Mouse (Mus musculus) kidney, embryonic 15.5 days (tissue): ENCODE measurements around the gene 4930402F06Rik. TPM values are rescaled to one million over a fixed set of nuclear protein-coding genes. Genes with fewer than 3 reads are reported as not detected.

Source experiments
- ATAC-seq: fragments of 200-750 bp; cut with Nextera tagmentation; replicated peaks from 2 replicates; pipeline ENCODE4 v1.8.0; 2017; ENCODE audit warnings: moderate TSS enrichment; ENCODE audit not compliant: low FRiP score
- H3K27ac ChIP-seq: fragments of 300-500 bp; sonication (generic); 2 replicates; pipeline ENCODE4 v1.5.1; 2015; ENCODE audit warnings: mild to moderate bottlenecking, inconsistent platforms
- H3K27me3 ChIP-seq: fragments of 300-500 bp; sonication (generic); 2 replicates; pipeline ENCODE4 v1.6.1; 2015; ENCODE audit warnings: inconsistent platforms
- H3K36me3 ChIP-seq: fragments of 300-500 bp; sonication (generic); 2 replicates; pipeline ENCODE4 v1.6.1; 2015; ENCODE audit warnings: inconsistent platforms
- H3K4me1 ChIP-seq: fragments of 300-500 bp; sonication (generic); 2 replicates; pipeline ENCODE4 v1.6.1; 2015; ENCODE audit warnings: inconsistent platforms
- H3K4me2 ChIP-seq: fragments of 300-500 bp; sonication (generic); 2 replicates; pipeline ENCODE4 v1.6.1; 2015; ENCODE audit warnings: moderate library complexity, mild to moderate bottlenecking, inconsistent platforms
- H3K4me3 ChIP-seq: fragments of 300-500 bp; sonication (generic); replicated peaks from 2 replicates; pipeline ENCODE4 v1.5.1; 2015; ENCODE audit warnings: mild to moderate bottlenecking, inconsistent platforms
- H3K9ac ChIP-seq: fragments of 300-500 bp; sonication (generic); 2 replicates; pipeline ENCODE4 v1.6.1; 2015; ENCODE audit warnings: mild to moderate bottlenecking, inconsistent platforms
- H3K9me3 ChIP-seq: fragments of 300-500 bp; sonication (generic); replicated peaks from 2 replicates; pipeline ENCODE4 v1.6.1; 2016; ENCODE audit warnings: inconsistent platforms
- WGBS: fragments of 180-500 bp; shearing (Covaris S2); methylation state at CpG from one replicate; pipeline ENCODE4 v1.1.7; 2015; ENCODE audit warnings: mixed read lengths; 5-methylcytosine and 5-hydroxymethylcytosine counted together
- polyA plus RNA-seq: library from polyadenylated mRNA; unstranded; fragments of >200 nt; fragmentation: Nextera tagmentation; extraction: Ambion mirVana; gene quantifications from 2 replicates; pipeline ENCODE4 v1.2.1, GENCODE M21; 2015

Gene 4930402F06Rik
- polyA plus RNA-seq, 1 experiment from 2014 or later = not detected

GRCm38 (mm10) chr2:35412810-35413209 lies 15.8 kb upstream of the 4930402F06Rik start:
- Histone ChIP-seq H3K9me3 (no peaks in the 10 kb centered on the region), H3K36me3 (peaks cover 23% of the 10 kb centered on the region; the same call in 1 of the 2 replicates), H3K27ac (no peak overlapping the region), H3K4me2 (no peak overlapping the region), H3K27me3 (no peaks in the 10 kb centered on the region), H3K4me1 (peaks cover 14% of the 10 kb centered on the region; the same call in 1 of the 2 replicates), H3K9ac (no peak overlapping the region), H3K4me3 (no peak overlapping the region)
- ATAC-seq = no peak
- 90% methylated on average over 3 of the region's 3 CpGs for WGBS

DNA sequence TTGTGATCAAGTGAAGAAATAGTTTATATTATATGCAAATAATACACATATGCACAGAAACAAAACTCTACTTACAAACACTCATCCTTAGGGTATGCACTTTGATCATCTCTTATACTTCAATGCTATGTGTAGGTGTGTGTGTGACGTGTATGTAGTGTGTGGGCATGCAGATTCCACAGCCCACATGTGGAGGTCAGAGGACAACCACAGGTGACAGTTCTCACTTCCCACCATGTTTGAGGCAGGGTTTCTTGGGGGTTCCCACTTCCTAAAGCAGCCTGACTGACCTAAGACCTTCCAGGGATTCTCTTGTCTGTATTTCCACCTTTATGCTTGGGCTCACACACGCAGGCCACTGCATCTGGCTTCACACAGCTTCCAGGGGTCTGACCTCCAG lies 15.3 kb upstream of the 4930402F06Rik start:
- Histone ChIP-seq H3K4me3 (no peak overlapping the region), H3K9ac (no peak overlapping the region), H3K27ac (no peak overlapping the region), H3K27me3 (no peaks in the 10 kb centered on the region), H3K9me3 (no peaks in the 10 kb centered on the region), H3K36me3 (peaks cover 29% of the 10 kb centered on the region; the same call in 1 of the 2 replicates), H3K4me2 (no peak overlapping the region), H3K4me1 (peaks cover 14% of the 10 kb centered on the region; the same call in 1 of the 2 replicates)
- WGBS = 78% methylated on average over 2 of the region's 2 CpGs
- no peak for ATAC-seq

- no peak overlapping the region for H3K4me3 ChIP-seq
- H3K27ac ChIP-seq = no peak overlapping the region
- H3K9ac ChIP-seq = no peak overlapping the region
- no peak for ATAC-seq
- H3K9me3 ChIP-seq = no peaks in the 10 kb centered on the region
- peaks cover 34% of the 10 kb centered on the region for H3K36me3 ChIP-seq
- peaks cover 14% of the 10 kb centered on the region; the same call in 1 of the 2 replicates for H3K4me1 ChIP-seq
- no peak overlapping the region for H3K4me2 ChIP-seq
- H3K27me3 ChIP-seq = no peaks in the 10 kb centered on the region
- 62% methylated on average over 10 of the region's 10 CpGs for WGBS
Measured at GRCm38 (mm10) chr2:35411640-35412190, 14.7 kb upstream of the 4930402F06Rik start.

DNA sequence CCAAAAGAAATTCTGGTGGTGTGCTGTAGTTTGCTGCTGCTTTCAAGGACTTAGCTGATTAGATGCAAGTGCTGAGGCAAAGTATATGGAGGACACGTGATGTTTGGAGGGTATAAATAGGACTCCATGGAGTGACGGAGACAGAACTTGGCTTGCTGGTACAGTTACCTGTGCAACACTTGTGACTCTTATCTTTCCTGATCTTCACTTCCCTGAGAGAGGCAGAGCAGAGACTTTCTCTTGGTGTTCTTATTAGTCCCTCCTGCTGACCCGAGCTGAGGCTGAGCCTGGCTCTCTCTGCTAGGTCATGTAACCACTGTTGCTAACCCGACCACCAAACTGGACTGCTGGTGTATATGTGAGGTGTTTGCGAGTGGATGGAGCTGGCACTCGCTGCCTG lies 12.5 kb upstream of the 4930402F06Rik start:
- H3K9me3 ChIP-seq = no peaks in the 10 kb centered on the region
- H3K4me2 ChIP-seq = no peak overlapping the region
- ATAC-seq = no peak
- peaks cover 45% of the 10 kb centered on the region for H3K36me3 ChIP-seq
- no peaks in the 10 kb centered on the region for H3K27me3 ChIP-seq
- H3K9ac ChIP-seq = no peak overlapping the region
- peaks cover 14% of the 10 kb centered on the region; the same call in 1 of the 2 replicates for H3K4me1 ChIP-seq
- H3K27ac ChIP-seq = no peak overlapping the region
- no peak overlapping the region for H3K4me3 ChIP-seq
- WGBS = 90% methylated on average over 6 of the region's 6 CpGs

DNA sequence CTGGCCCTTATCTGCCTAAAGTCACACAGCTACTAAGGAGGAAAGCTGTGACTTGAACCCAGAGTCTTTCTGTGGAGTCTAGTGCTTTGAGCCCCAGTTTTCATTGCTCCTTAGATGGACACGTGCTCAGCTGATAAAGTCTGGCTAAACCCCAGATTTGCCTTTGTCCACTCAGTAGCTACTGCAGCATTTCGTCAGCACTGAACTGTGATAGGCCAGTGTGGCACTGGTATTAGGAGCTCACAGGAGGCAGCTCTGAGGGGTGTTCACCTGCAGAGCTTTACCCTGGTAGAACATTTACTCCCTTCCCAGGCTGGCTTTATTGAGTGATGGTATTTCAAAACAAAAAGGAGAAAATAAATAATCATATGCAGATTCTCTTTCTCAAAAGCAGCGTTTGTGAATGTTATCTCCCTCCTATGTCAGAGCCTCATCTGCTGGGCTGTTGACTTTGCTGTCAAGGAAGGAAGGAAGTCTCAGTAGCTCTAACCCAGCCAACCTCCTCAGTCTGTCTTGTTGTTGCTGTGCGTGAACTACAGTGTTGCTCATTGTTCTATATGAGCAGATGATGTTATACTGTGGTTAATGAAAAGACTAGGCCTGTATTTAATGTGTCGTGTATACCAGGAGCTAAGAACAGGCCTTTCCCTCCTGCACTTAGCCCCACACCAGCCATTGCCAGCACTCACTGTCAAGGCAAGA lies 11.6 kb upstream of the 4930402F06Rik start:
- Histone ChIP-seq H3K9me3 (no peaks in the 10 kb centered on the region), H3K9ac (no peak overlapping the region), H3K4me1 (peaks cover 10% of the 10 kb centered on the region; the same call in 1 of the 2 replicates), H3K4me3 (no peak overlapping the region), H3K36me3 (peaks cover 45% of the 10 kb centered on the region), H3K4me2 (no peak overlapping the region), H3K27ac (no peak overlapping the region), H3K27me3 (no peaks in the 10 kb centered on the region)
- 81% methylated on average over 5 of the region's 5 CpGs for WGBS
- no peak for ATAC-seq

DNA sequence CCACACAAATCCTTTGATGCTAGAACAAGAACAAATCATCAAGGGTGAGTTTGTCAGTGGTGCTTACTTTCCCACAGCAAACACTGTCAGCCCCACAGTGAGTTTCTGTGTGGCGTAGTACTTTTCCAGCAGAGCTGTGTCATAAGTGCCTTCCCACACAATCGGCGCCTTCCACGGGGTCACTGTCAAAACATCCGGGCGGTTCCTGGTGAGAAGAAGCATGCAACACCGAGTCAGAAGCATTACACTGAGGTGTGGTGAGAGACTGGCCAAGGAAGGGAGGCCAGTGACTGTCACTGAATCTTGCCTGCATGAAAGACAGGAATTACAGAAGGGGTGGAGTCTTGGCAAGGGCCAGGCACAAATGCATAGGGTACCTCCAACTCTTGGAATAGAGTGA lies 10.9 kb upstream of the 4930402F06Rik start:
- H3K9ac ChIP-seq = no peak overlapping the region
- H3K9me3 ChIP-seq = no peaks in the 10 kb centered on the region
- no peaks in the 10 kb centered on the region for H3K27me3 ChIP-seq
- no peak for ATAC-seq
- no peak overlapping the region for H3K27ac ChIP-seq
- peaks cover 5% of the 10 kb centered on the region; the same call in 1 of the 2 replicates for H3K4me1 ChIP-seq
- peaks cover 45% of the 10 kb centered on the region for H3K36me3 ChIP-seq
- no peak overlapping the region for H3K4me2 ChIP-seq
- H3K4me3 ChIP-seq = no peak overlapping the region
- WGBS = 78% methylated on average over 7 of the region's 7 CpGs

- peaks cover 49% of the 10 kb centered on the region for H3K36me3 ChIP-seq
- no peak for ATAC-seq
- H3K27ac ChIP-seq = no peak overlapping the region
- H3K9ac ChIP-seq = no peak overlapping the region
- no peaks in the 10 kb centered on the region for H3K4me1 ChIP-seq
- H3K9me3 ChIP-seq = no peaks in the 10 kb centered on the region
- H3K4me2 ChIP-seq = no peak overlapping the region
- H3K4me3 ChIP-seq = no peak overlapping the region
- 86% methylated on average over 6 of the region's 6 CpGs for WGBS
- no peaks in the 10 kb centered on the region for H3K27me3 ChIP-seq
Measured at GRCm38 (mm10) chr2:35407266-35407665, 10.3 kb upstream of the 4930402F06Rik start.

DNA sequence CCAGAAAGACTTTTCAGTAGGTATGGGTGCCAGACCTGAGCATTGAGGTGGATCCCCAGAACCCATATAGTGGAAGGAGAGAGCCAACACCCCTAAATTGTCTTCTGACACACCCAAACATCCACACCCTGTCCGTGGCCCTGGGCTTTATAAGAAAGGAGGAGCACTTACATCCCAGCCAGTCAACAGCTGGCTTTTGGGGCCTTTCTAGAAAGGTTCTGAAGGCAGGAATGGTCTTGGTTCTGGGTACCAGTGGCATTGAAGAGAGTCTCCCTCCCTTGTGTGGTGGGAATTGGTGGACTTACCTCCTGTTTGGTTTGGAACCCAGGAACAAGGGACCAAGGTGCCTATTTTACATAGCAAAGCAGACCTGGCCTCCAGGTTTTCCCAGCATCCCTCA lies 9.6 kb upstream of the 4930402F06Rik start:
- no peaks in the 10 kb centered on the region for H3K9me3 ChIP-seq
- H3K4me1 ChIP-seq = no peaks in the 10 kb centered on the region
- 76% methylated on average over 1 of the region's 1 CpGs for whole genome bisulfite sequencing
- no peak for ATAC-seq
- no peak overlapping the region for H3K4me2 ChIP-seq
- H3K27me3 ChIP-seq = no peaks in the 10 kb centered on the region
- H3K36me3 ChIP-seq = peaks cover 54% of the 10 kb centered on the region
- H3K9ac ChIP-seq = no peak overlapping the region
- no peak overlapping the region for H3K4me3 ChIP-seq
- no peak overlapping the region for H3K27ac ChIP-seq

GRCm38 (mm10) chr2:35402391-35402790 lies 5.4 kb upstream of the 4930402F06Rik start:
- no peak overlapping the region for H3K4me3 ChIP-seq
- no peaks in the 10 kb centered on the region for H3K27me3 ChIP-seq
- no peak overlapping the region for H3K4me2 ChIP-seq
- no peaks in the 10 kb centered on the region for H3K9me3 ChIP-seq
- WGBS = 88% methylated on average over 16 of the region's 16 CpGs
- ATAC-seq = no peak
- H3K36me3 ChIP-seq = peaks cover 40% of the 10 kb centered on the region
- no peak overlapping the region for H3K9ac ChIP-seq
- peaks cover 10% of the 10 kb centered on the region; the same call in 1 of the 2 replicates for H3K4me1 ChIP-seq
- H3K27ac ChIP-seq = no peak overlapping the region

- ATAC-seq = no peak
- Histone ChIP-seq H3K36me3 (peaks cover 25% of the 10 kb centered on the region), H3K27ac (no peak overlapping the region), H3K9me3 (no peaks in the 10 kb centered on the region), H3K4me3 (no peak overlapping the region), H3K4me1 (peaks cover 10% of the 10 kb centered on the region; the same call in 1 of the 2 replicates), H3K4me2 (no peak overlapping the region), H3K9ac (no peak overlapping the region), H3K27me3 (no peaks in the 10 kb centered on the region)
- WGBS = 88% methylated on average over 7 of the region's 7 CpGs
Measured at GRCm38 (mm10) chr2:35400739-35401138, 3.8 kb upstream of the 4930402F06Rik start.

- no peak overlapping the region for H3K9ac ChIP-seq
- peaks cover 23% of the 10 kb centered on the region for H3K36me3 ChIP-seq
- H3K4me2 ChIP-seq = no peak overlapping the region
- no peaks in the 10 kb centered on the region for H3K9me3 ChIP-seq
- no peak overlapping the region for H3K4me3 ChIP-seq
- H3K4me1 ChIP-seq = peaks cover 10% of the 10 kb centered on the region; the same call in 1 of the 2 replicates
- no peak overlapping the region; the same call in 1 of the 2 replicates for H3K27ac ChIP-seq
- 75% methylated on average over 6 of the region's 6 CpGs for WGBS
- H3K27me3 ChIP-seq = no peaks in the 10 kb centered on the region
- ATAC-seq = no peak
Measured at GRCm38 (mm10) chr2:35398184-35398828, 1.3 kb upstream of the 4930402F06Rik start.

DNA sequence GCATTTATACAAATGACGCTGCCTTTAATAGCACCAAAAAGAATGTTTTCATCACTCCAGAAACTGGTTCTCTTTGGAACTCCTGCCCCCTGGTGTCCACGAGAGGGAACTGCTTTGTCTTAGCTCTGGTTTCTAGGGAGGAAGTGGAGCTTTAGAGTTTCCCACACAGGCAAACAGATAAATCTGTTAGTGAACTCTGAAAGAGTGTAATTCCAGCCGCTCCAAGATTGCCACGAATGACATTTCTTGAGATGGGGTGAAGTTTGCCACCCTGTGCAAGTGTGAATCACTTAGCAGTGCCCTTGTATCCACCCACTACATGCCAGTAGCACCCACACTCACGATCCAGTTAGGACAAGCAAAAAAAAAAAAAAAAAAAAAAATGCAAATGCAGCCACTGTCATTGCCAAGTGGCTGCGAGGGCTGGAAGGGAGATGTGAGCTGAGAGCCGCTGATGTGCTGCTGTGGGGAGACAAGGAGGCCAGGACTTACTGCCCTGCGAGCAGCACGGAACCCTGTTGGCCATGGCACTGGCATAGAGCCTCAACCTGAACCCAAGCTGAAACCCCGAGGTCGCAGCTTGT lies 707 bp upstream of the 4930402F06Rik start:
- H3K27me3 ChIP-seq = no peaks in the 10 kb centered on the region
- 48% methylated on average over 11 of the region's 11 CpGs for WGBS
- ATAC-seq = no peak

More for the DNA sequence above, 707 bp upstream of the 4930402F06Rik start:
- Histone ChIP-seq H3K4me2 (no peak overlapping the region), H3K4me1 (peaks cover 10% of the 10 kb centered on the region; the same call in 1 of the 2 replicates), H3K9ac (no peak overlapping the region), H3K4me3 (no peak overlapping the region), H3K27ac (no peak overlapping the region; the same call in 1 of the 2 replicates), H3K36me3 (peaks cover 21% of the 10 kb centered on the region), H3K9me3 (no peaks in the 10 kb centered on the region)
